Mouse (Mus musculus): ENCODE results near the gene Itga1. TPM values are rescaled to one million over a fixed set of nuclear protein-coding genes. Genes with fewer than 3 reads are reported as not detected.

The Itga1 gene
- polyA plus RNA-seq, 1 experiment from 2014 or later = 3.8 TPM

DNA sequence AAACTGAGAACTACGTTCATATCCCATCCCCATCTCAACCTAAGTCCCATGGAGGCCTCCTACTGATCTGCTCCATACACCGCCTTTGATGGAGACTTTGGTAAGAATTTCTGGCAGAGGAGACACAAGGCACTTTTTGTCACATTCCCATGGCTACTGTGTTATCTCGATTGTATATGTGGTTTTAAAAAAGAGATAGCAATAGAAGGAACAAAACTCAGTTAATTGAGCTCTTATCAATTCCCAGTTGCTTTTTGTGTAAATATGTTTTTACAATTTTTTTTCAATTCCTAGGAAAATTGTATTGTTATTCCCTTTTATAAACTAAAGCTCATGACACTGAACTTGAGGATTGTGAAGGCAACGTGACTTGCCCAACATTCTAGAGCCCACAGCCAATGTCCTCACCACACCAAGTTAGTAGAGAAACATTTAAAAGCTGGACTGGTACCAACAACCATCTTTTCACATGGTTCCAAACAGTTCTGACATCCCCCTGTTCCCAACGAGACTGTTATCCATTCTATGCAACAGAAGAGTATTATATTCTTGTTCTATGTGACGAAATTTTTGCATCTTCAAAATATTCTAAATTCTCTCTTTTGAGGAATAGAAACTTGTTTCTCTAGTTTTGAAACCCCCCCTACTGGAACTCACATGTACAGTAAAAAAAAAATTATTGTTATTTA lies 22.6 kb downstream of the Itga1 start:
- no peak overlapping the region for H3K4me2 ChIP-seq (replicated peaks)
- no peak overlapping the region for H3K4me3 ChIP-seq
- H3K27ac ChIP-seq = no peak overlapping the region
- no peaks in the 10 kb centered on the region for H3K27me3 ChIP-seq
- ATAC-seq (ENCODE audit: insufficient number of reproducible peaks, insufficient read depth, low FRiP score, low TSS enrichment) = no peak
- no peaks in the 10 kb centered on the region for H3K9me3 ChIP-seq
- WGBS = 83% methylated on average over 6 of the region's 6 CpGs
- H3K4me1 ChIP-seq = no peaks in the 10 kb centered on the region
- H3K9ac ChIP-seq = no peak overlapping the region
- no peaks in the 10 kb centered on the region for H3K36me3 ChIP-seq

DNA sequence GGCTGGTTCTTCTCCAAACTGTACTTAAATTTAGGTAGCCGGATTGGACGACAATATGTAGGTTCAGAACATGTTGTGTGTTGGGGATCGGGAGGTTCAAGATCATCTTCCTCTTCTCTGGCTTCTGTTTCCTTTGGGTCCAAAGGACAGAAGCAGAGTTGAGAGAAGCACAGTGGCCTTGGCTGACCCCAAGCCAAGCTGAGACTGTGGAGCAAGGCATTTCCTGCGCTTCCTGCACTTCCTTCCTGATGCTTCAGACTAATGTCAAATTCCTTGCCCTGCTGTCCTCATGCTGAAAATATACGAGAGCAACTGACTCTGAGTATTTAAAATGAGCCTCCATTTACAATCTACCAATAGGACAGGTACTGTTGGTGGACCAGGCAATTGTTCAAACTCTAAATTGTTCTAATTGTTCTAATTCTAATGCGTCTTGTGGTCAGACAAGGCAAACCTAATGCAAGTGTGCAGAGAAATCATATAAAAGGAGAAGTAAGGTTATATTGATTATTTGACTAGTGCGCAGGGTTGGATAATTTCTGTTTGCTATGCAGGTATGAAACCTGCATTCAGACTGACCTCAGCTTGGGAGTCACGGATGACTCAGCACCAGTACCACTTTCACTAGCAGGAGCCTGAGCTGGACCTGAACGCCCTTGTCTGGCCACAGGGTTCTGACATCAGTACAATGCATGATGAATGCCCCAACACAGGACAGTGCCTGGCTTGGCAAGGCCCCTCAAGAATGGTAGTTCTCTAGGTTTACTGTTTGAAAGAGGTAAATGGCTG lies 24.2 kb downstream of the Itga1 start:
- no peak overlapping the region for H3K4me3 ChIP-seq

DNA sequence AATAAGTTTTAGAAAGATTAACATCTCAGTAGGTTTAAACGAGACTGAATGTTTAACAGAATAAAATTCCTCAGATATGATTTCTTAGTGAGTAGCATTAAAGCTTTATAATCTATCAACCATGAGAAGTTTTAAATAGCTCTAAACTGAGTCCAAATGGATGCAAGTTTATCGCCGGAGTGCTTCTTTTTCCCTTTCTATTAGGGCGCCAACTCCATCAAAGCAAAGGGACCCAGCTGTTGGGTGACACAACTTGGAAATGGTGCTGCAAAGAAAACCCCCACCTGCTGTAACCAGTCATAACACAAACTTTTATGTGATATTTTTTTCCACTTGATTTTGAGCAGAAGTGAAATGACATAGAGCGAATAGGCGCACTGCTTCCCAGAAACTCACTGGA lies 29.4 kb downstream of the Itga1 start:
- H3K9me3 ChIP-seq = no peaks in the 10 kb centered on the region
- H3K4me3 ChIP-seq = no peak overlapping the region
- H3K36me3 ChIP-seq = no peaks in the 10 kb centered on the region
- WGBS = 89% methylated on average over 6 of the region's 6 CpGs
- H3K9ac ChIP-seq = no peak overlapping the region
- no peak overlapping the region for H3K4me2 ChIP-seq (replicated peaks)
- ATAC-seq (ENCODE audit: insufficient number of reproducible peaks, insufficient read depth, low FRiP score, low TSS enrichment) = no peak
- no peak overlapping the region for H3K27ac ChIP-seq
- no peaks in the 10 kb centered on the region for H3K4me1 ChIP-seq
- no peaks in the 10 kb centered on the region for H3K27me3 ChIP-seq

More for the DNA sequence above, 24.2 kb downstream of the Itga1 start:
- no peak for ATAC-seq (ENCODE audit: insufficient number of reproducible peaks, insufficient read depth, low FRiP score, low TSS enrichment)
- Histone ChIP-seq H3K27me3 (no peaks in the 10 kb centered on the region), H3K36me3 (no peaks in the 10 kb centered on the region), H3K9me3 (no peaks in the 10 kb centered on the region), H3K4me2 (replicated peaks) (no peak overlapping the region), H3K9ac (no peak overlapping the region), H3K27ac (no peak overlapping the region), H3K4me1 (no peaks in the 10 kb centered on the region)
- WGBS = 80% methylated on average over 9 of the region's 9 CpGs

DNA sequence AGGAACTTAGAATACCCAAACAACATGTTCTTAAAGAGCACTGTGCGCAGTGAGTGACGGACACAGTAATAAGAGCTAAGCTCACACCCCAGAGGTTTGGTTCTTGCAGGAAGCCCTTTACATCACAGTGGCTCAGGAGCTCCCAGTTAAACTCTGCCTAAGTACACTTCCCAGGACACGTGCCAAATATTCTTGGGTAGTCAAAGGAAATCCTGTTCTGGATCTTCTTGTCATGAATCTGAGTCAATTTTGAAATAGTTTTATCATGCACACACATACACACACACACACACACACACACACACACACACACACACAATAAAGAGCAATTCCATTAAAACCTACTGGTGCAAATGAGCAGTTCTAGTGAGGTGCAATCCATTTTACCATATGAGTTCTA lies 30.3 kb downstream of the Itga1 start:
- Histone ChIP-seq H3K4me3 (no peak overlapping the region), H3K9ac (no peak overlapping the region), H3K27me3 (no peaks in the 10 kb centered on the region), H3K27ac (no peak overlapping the region), H3K36me3 (no peaks in the 10 kb centered on the region), H3K9me3 (no peaks in the 10 kb centered on the region), H3K4me2 (replicated peaks) (no peak overlapping the region), H3K4me1 (no peaks in the 10 kb centered on the region)
- no peak for ATAC-seq (ENCODE audit: insufficient number of reproducible peaks, insufficient read depth, low FRiP score, low TSS enrichment)
- WGBS = 83% methylated on average over 3 of the region's 3 CpGs

DNA sequence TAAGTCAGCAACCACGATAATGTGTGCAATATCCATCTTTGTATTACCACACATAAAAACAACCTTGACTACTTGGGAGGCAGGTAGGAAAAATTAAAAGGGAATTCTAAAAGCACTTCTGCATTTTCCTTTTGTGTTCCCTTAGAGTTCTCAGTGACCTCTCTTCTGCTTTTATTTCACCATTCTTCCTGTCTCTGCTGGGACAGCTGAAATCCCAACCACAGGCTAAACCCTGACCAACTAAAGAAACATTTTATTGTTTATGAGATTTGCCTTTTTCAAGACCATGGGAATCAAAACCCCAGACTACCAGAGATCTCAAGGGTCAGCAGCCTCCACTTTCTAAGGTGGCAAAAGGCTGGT lies 33.8 kb downstream of the Itga1 start:
- Histone ChIP-seq H3K4me2 (replicated peaks) (no peak overlapping the region), H3K36me3 (no peaks in the 10 kb centered on the region), H3K27me3 (no peaks in the 10 kb centered on the region), H3K4me3 (no peak overlapping the region), H3K4me1 (no peaks in the 10 kb centered on the region), H3K27ac (no peak overlapping the region), H3K9me3 (no peaks in the 10 kb centered on the region), H3K9ac (no peak overlapping the region)
- 83% methylated on average over 1 of the region's 1 CpGs for WGBS
- no peak for ATAC-seq (ENCODE audit: insufficient number of reproducible peaks, insufficient read depth, low FRiP score, low TSS enrichment)

DNA sequence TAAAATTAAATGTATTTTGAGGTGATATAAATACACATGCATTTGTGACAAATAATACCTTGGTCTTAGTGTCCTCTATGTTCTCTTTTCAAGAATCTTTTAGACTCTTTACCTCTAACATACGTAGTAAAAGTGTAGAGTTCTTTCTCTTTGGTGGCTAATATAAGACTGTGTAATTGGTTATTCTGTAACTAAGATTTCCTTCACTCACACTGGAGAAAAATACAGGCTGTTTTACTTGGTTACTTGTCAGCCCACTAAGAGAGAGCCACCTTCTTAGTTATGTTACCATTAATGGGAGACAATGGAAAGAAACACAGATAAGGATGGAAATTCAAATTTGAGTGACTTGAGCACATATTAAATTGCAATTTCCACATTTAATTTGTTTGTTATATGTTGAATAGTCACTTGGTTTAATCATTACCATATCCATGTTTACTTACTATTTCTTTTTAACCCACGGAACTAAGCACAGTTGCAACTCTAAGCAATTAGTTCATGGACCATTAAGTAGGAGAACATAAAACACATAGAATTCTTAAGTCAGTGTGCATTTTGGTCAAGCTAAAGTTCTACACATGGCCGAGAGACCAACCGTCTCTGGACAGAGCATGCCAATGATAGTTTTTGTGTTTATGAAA lies 34.3 kb downstream of the Itga1 start:
- no peaks in the 10 kb centered on the region for H3K4me1 ChIP-seq
- no peak for ATAC-seq (ENCODE audit: insufficient number of reproducible peaks, insufficient read depth, low FRiP score, low TSS enrichment)
- H3K27ac ChIP-seq = no peak overlapping the region

DNA sequence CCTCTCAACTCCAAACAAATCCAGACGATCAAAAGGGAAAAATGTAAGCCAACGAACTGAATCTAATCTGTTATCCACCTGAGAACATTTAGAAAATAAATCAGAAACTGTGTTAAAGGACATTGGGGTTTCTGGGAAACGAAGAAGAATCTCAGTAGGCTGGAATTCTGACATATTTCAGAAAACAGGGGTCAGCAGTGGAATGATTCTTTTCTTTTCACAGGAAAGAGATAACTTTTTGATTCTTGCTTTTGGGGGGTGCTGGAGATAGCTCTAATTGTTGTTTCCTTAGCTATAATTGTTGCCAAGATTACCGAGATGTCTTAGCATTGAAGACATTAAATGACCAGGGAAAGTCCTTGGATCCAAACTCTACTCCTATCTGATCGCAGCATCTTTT lies 44.2 kb downstream of the Itga1 start:
- 83% methylated on average over 5 of the region's 5 CpGs for WGBS
- no peaks in the 10 kb centered on the region for H3K27me3 ChIP-seq
- no peaks in the 10 kb centered on the region for H3K36me3 ChIP-seq
- H3K9me3 ChIP-seq = no peaks in the 10 kb centered on the region
- no peak overlapping the region for H3K4me3 ChIP-seq
- H3K9ac ChIP-seq = no peak overlapping the region
- no peak for ATAC-seq (ENCODE audit: insufficient number of reproducible peaks, insufficient read depth, low FRiP score, low TSS enrichment)
- H3K4me2 ChIP-seq (replicated peaks) = no peak overlapping the region
- no peak overlapping the region for H3K27ac ChIP-seq
- H3K4me1 ChIP-seq = no peaks in the 10 kb centered on the region

More for the DNA sequence above, 34.3 kb downstream of the Itga1 start:
- no peaks in the 10 kb centered on the region for H3K27me3 ChIP-seq
- H3K9me3 ChIP-seq = no peaks in the 10 kb centered on the region
- H3K9ac ChIP-seq = no peak overlapping the region
- H3K36me3 ChIP-seq = no peaks in the 10 kb centered on the region
- H3K4me2 ChIP-seq (replicated peaks) = no peak overlapping the region
- H3K4me3 ChIP-seq = no peak overlapping the region
- WGBS = 90% methylated on average over 4 of the region's 4 CpGs

DNA sequence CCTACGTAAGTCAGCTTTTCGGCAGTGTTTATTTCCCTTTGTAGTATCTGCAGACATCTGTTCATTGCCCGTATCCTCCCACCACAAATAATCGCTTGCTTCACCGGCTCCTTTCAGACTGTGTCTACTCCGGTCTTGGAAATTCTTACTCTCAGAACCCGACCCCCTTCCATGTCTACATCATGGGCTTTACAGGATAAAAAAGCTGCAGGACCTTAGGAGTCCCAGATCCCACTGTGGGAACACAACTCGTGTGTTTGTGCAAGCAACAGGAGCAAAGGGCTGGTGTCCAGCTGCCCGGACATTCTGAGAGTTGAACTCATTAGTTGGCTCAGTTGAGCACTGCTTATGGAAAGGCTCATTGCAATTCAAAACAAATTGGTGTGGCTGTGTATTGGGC lies 47.0 kb downstream of the Itga1 start:
- no peaks in the 10 kb centered on the region for H3K4me1 ChIP-seq
- H3K9ac ChIP-seq = no peak overlapping the region
- no peaks in the 10 kb centered on the region for H3K36me3 ChIP-seq
- H3K4me2 ChIP-seq (replicated peaks) = no peak overlapping the region
- H3K9me3 ChIP-seq = no peaks in the 10 kb centered on the region
- H3K27me3 ChIP-seq = no peaks in the 10 kb centered on the region
- H3K27ac ChIP-seq = no peak overlapping the region
- ATAC-seq (ENCODE audit: insufficient number of reproducible peaks, insufficient read depth, low FRiP score, low TSS enrichment) = no peak
- no peak overlapping the region for H3K4me3 ChIP-seq
- 55% methylated on average over 9 of the region's 9 CpGs for WGBS

DNA sequence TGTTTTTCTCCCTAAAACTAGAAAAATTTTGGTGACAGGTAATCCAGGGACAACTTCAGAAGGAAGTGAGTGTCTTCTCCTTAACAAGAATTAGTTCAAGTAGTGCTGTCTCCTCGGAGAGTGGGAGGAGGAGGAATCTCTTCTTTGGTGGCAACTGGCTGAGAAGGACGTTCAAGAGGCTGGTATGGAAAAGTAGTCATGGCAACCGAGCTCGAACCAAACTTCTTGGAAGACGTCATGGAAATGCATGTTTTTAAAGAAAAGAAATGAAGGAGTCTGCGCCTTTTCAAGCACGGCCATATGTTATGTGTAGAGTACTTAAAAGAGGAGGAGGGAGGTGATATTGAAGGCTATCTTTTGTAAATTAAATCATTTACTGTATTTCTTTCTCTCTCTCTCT lies 49.2 kb downstream of the Itga1 start:
- no peak for ATAC-seq (ENCODE audit: insufficient number of reproducible peaks, insufficient read depth, low FRiP score, low TSS enrichment)
- Histone ChIP-seq H3K4me3 (no peak overlapping the region), H3K4me2 (replicated peaks) (no peak overlapping the region), H3K9ac (no peak overlapping the region), H3K36me3 (no peaks in the 10 kb centered on the region), H3K27ac (no peak overlapping the region), H3K9me3 (no peaks in the 10 kb centered on the region), H3K27me3 (no peaks in the 10 kb centered on the region), H3K4me1 (no peaks in the 10 kb centered on the region)
- 86% methylated on average over 7 of the region's 7 CpGs for WGBS

DNA sequence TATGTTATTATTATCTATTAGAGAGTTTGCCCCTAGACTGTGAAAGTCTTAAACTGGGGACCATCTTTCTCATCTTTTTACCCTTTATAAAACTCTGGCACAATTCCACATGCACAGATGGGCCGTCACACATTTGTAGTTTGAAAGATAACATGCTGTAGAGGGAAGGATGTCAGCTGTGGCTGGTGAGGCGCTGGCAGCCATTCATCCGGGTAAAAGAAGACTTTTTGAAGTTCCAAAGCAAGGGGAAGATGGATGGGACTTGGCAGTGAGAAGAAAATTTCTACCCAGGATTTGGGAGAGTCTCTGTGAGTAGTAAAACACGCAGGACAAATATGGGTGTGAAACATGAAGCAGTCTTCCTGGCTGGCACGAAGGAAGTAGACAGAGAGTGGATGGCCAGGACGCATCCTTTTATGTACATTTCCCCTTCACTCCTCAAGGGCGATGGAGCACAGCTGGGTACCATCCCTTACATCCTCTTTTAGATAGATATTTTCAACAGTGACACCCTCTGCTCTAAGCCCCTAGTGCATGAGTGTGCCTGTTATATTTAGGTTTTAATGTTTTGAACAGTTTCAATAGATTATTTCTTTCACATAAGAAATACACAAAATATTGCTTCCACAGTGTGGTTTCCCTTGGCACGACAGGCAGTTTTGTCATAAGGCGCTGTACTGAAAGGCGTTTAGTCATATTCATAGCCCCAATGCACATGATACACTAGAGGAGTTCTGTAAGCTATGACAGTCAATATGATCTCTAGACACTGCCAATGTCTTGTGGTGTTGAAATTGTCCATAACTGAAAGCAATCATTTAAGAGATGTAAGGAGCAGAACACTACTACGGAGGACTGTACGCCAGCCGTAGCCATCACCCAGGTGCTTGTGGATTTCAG lies 50.9 kb downstream of the Itga1 start:
- Histone ChIP-seq H3K27me3 (no peaks in the 10 kb centered on the region), H3K4me2 (replicated peaks) (no peak overlapping the region), H3K36me3 (no peaks in the 10 kb centered on the region), H3K4me3 (no peak overlapping the region), H3K9me3 (no peaks in the 10 kb centered on the region), H3K4me1 (no peaks in the 10 kb centered on the region), H3K27ac (no peak overlapping the region), H3K9ac (no peak overlapping the region)
- WGBS = 87% methylated on average over 13 of the region's 13 CpGs
- ATAC-seq (ENCODE audit: insufficient number of reproducible peaks, insufficient read depth, low FRiP score, low TSS enrichment) = no peak

DNA sequence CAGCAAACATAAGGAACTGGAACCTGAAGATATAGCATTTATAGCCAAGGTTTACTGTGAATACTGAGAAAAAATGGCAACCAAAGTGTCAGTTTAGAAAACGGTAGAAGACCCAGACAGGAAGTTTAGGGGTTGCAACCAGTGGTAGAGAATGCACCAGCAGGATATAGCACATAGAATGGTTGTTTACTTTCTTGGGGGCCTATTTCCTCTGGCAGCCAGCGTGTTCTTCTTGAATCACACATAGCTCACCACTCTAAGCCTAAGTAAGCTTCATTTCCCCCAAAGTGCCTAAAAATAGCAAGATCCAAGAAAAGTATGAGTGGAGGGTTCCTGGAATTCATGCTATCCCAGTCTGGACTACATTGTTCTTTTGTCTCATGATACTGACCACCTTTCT lies 59.1 kb downstream of the Itga1 start:
- no peaks in the 10 kb centered on the region for H3K36me3 ChIP-seq
- H3K9ac ChIP-seq = no peak overlapping the region
- H3K4me3 ChIP-seq = no peak overlapping the region
- ATAC-seq (ENCODE audit: insufficient number of reproducible peaks, insufficient read depth, low FRiP score, low TSS enrichment) = no peak
- no peaks in the 10 kb centered on the region for H3K27me3 ChIP-seq
- WGBS = 52% methylated on average over 2 of the region's 2 CpGs
- no peak overlapping the region for H3K4me2 ChIP-seq (replicated peaks)
- no peak overlapping the region for H3K27ac ChIP-seq
- no peaks in the 10 kb centered on the region for H3K9me3 ChIP-seq
- no peaks in the 10 kb centered on the region for H3K4me1 ChIP-seq
